Mouse (Mus musculus) embryonic stem cell, embryonic (primary cell): ENCODE measurements around the gene Nagpa.
"Not testable (repeated sequence)": the region's sequence is repeated elsewhere in the genome, so short reads cannot be mapped to it uniquely, and the experiment has no call there.

Experiments
- CTCF ChIA-PET, 4 experiments: fragments of 300-600 bp in 2 of 4; fragments of 350-600 bp in 2 of 4; sonication (Branson Sonifier 250); formaldehyde crosslinking; loops; one replicate each; lab custom pipeline; 2022; ENCODE audit warnings: inconsistent platforms in 2 of 4; lab: Charles Lee
- POLR2A ChIA-PET, 4 experiments: fragments of 300-600 bp in 2 of 4; fragments of 350-600 bp in 2 of 4; sonication (Branson Sonifier 250); formaldehyde crosslinking; loops; one replicate each; lab custom pipeline; 2022; ENCODE audit warnings: antibody characterized with exemption in 4 of 4, inconsistent platforms in 1 of 4; lab: Charles Lee

Gene Nagpa

DNA sequence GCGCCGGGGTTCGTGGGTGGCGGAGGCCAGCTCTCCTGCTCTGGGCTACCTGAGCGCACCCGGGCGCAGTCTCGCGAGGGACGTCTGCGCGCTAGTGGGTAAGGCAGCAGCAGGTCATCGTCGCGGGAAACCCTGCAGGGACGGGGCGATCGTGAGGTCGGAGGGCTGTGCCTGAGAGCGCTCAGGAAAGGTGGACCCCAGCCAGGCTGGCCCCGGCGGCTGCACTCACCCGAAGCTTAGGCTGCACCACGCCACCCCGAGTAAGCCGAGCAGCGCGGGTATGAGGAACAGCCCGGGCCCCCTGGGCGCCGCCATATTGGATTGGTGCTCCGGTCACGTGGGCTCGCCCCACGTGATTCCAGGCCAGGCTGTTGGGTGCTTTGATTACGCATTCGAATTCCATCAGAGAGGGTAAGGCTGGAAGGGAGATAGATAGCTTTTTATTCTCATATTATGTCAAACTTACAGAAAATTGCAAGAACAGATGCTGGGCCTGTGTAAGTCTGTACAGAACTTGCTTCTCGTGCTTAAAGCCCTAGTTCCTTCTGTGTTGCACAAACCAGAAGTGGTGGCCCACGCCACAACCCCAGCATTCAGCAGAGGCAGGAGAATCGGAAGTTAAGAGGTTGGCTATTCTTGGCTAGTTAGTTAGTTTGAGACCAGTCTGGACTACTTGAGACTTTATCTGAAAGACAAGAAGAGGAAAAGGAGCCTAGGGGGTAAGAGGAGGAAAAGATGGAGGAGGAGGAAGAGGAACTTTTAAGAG lies at the start of gene Nagpa:
Gene Nagpa, minus strand, starts transcription at position 345 of the 766 bp plus-strand sequence.
- ChIA-PET CTCF (interaction anchor here in 2 of 4 experiments (0.7 to 2.2 kb wide), 4 partner anchors 9 to 263 kb away, joined by 3 to 9 read pairs (median 4); no protein-coding TSS in a partner anchor), POLR2A (interaction anchor here (0.6 to 6.1 kb wide), 26 partner anchors 9 to 326 kb away, joined by 3 to 31 read pairs (median 4); partner anchors contain the start of genes Alg1 (in 1 of the 4), Sec14l5 (in 1 of the 4) and Ubald1 (in 1 of the 4))

DNA sequence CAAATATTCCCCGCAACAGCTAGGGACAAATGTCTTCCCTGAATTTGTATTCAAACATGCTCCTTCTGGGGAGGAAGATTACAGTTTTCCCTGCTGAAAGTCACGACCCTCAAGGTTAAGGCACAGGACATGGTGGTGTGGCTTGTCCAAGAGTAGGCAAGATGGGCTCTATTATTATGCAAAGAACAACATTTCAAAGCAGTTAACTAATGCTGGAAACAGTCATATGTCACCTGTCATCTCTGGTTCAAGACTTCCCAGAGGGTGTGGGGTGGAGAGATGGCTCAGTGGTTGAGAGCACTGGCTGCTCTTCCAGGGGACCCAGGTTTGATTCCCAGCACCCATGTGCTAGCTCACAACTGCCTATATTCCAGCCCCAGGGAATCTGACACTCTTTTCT lies 48.4 kb upstream of the Nagpa start:
- ChIA-PET POLR2A (interaction anchor here in 3 of 4 experiments (0.6 to 11.2 kb wide), 7 partner anchors 8 to 893 kb away, joined by 3 to 188 read pairs (median 4); partner anchors contain the start of genes Alg1 (in 1 of the 3) and Nagpa (in 1 of the 3)), CTCF (interaction anchor here in 2 of 4 experiments (4.1 to 6.6 kb wide), 2 partner anchors 8 to 9 kb away, joined by 34 to 66 read pairs; no protein-coding TSS in a partner anchor)

DNA sequence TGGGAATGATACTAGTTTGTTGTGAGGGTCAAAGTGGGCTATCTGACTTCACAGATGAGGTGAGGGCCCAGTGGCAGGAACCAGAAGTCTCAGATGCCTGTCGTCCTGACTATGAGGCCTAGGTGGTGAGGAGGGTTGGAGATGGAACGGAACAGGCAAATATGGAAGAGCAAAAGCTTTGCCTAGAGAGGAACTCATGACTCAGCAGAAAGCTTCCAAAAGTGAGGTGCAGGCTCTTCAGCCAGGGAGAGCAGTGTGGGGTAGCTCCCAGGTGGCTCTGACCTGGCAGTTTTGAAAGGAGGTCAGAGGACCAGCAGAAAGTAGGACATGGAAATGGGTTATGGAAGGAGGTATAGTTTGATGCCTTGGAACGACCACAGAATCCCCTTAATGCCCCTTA lies 47.1 kb upstream of the Nagpa start:
- ChIA-PET POLR2A (interaction anchor here (0.6 to 11.2 kb wide), 10 partner anchors 9 to 691 kb away, joined by 3 to 188 read pairs (median 4); partner anchors contain the start of genes Alg1 (in 2 of the 4), Tfap4 (in 1 of the 4) and Ubald1 (in 1 of the 4)), CTCF (interaction anchor here in 1 of 4 experiments (6.6 kb wide), 1 partner anchor 8 kb away, joined by 66 read pairs; no protein-coding TSS in a partner anchor)

DNA sequence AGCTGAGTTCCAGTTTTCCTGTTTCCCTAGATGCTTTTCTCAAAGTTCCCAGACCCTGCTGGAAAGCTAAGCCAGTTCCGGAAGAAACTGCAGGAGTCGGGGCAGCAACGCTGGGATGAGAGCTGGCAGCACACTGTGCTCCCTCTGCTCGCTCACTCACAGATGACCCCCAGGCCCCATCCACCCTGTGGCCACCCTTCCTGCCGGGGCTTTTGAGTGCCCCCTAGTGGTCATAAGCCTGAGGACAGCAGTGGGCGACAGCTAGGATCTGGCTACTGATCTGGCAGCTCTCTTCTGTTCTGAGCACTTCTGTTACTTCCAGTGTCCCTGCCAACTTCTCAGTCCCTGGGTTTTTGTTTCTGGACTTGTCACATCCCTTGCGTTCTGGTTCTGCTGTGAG lies 40.6 kb upstream of the Nagpa start:
- ChIA-PET CTCF (interaction anchor here (0.6 to 5.3 kb wide), 19 partner anchors 9 to 655 kb away, joined by 3 to 66 read pairs (median 5); partner anchors contain the start of genes Eef2kmt (in 3 of the 4), Alg1 (in 2 of the 4) and Ubn1 (in 1 of the 4)), POLR2A (interaction anchor here (0.8 to 16.3 kb wide), 18 partner anchors 9 to 395 kb away, joined by 3 to 188 read pairs (median 4); partner anchors contain the start of genes Eef2kmt (in 3 of the 4), Alg1 (in 2 of the 4), Nagpa (in 1 of the 4) and Rogdi (in 1 of the 4))

DNA sequence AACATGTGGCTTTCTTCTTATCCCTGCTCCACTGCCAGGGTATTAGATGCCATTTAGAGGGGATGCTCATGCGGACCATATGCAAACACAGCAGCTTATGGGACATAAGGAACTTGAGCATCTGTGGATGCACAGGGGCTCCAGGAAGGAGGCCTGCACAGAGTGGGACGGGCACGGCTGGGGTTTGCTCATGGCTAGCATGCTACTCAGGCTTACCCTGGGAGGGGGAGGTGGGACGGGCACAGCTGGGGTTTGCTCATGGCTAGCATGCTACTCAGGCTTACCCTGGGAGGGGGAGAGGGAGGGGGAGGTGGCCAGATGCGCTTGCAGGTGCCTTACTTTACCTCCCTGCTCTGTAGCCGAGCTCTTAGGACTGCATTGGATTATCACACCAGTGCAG lies 39.1 kb upstream of the Nagpa start:
- CTCF ChIA-PET = interaction anchor here in 3 of 4 experiments (0.7 to 5.3 kb wide), 4 partner anchors 9 to 168 kb away, joined by 3 to 66 read pairs (median 24); partner anchors contain the start of genes Eef2kmt (in 2 of the 3) and Alg1 (in 1 of the 3)
- POLR2A ChIA-PET = interaction anchor here (0.8 to 16.3 kb wide), 10 partner anchors 9 to 362 kb away, joined by 3 to 188 read pairs (median 9); partner anchors contain the start of genes Eef2kmt (in 3 of the 4), Alg1 (in 2 of the 4) and Nagpa (in 1 of the 4)

DNA sequence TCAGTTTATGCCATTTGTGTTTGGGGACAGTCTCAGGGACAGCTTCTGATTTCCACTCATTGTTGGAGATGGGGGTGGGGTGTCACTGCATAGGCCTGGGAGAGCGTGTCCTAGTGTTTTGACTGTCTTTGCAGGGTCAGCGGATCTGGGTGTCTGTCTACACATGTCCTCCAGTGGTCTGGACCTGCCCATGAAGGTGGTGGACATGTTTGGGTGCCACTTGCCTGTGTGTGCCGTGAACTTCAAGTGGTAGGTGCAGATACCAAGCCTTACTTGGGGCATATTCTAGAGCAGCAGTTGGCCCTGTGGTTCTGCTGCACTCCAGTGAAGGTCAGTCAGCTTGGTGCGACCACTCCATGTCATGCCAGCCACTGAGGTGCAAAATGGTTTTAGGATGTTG lies 38.5 kb upstream of the Nagpa start:
- ChIA-PET POLR2A (interaction anchor here (1.2 to 16.3 kb wide), 10 partner anchors 8 to 362 kb away, joined by 3 to 188 read pairs (median 9); partner anchors contain the start of genes Eef2kmt (in 3 of the 4), Alg1 (in 2 of the 4) and Nagpa (in 1 of the 4)), CTCF (interaction anchor here in 2 of 4 experiments (0.7 to 5.3 kb wide), 3 partner anchors 11 to 355 kb away, joined by 5 to 66 read pairs (median 34); partner anchors contain the start of gene Eef2kmt (in 2 of the 2))

DNA sequence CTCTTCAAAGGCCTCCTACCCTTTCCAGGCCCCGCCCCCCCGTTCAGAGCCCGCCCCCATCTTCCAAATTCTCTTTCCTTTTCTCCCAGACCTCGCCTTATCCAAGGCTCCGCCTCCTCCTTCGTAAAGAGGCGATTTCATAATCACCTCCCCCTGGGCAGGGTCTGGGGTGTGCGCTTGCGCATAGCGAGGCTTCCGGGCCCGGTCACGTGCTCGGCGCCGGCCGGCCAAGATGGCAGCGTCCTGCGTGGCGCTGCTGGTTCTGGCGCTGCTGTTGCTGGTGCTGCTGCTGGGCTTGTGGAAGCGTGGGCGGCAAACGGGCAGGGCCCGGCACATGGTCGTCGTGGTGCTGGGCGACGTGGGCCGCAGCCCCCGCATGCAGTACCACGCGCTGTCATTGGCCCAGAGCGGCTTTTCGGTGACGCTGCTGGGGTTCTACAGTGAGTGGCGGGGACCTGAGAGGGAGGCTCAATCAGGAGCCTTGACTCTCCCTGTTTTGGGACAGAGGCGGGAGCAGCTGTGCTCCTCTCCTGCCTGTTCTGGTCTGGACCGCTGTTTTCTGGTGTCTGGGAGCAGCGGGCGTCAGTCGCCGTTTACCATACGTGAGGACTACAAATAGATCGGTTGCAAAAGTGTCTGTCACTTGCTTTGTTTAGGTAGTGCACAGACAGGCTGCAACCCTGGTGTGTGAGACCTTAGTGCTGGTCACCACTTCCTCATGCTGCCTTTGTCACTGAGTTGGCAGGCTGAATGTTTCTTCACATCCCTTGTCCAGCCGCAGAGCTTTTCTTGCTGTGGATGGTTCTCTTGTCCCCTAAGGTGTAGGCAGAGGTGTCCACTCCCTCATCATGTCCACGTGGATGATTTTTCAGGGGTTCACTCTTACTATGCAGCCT lies 29.9 kb upstream of the Nagpa start, which contains the start of gene Alg1:
Gene Alg1, plus strand, starts transcription at position 204 of the 896 bp plus-strand sequence.
- CTCF ChIA-PET = interaction anchor here in 2 of 4 experiments (3.1 to 4.0 kb wide), 2 partner anchors 10 to 11 kb away, joined by 10 to 14 read pairs; no protein-coding TSS in a partner anchor
- POLR2A ChIA-PET = interaction anchor here in 3 of 4 experiments (0.5 to 16.3 kb wide), 12 partner anchors 9 to 319 kb away, joined by 3 to 188 read pairs (median 4); partner anchors contain the start of genes Eef2kmt (in 2 of the 3) and Nagpa (in 1 of the 3)

DNA sequence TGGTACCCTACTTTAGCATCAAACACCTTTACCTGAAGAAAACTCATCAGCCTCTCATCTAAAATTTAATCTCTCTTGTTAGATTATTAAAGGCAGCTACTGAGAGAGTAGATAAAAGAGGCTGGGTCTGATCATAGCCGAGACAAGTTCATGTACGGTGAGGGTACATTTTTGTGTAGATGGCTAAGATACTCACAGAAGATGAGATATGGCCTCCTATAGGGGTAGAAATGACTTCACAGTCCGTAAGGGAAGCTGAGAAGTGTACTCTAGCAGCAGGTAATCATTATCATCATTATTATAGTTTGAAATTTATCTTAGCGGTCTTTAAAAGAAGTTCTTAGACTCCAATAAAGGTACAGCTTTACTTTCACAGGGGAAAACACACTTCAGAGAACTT lies 29.2 kb upstream of the Nagpa start:
- ChIA-PET POLR2A (interaction anchor here in 2 of 4 experiments (0.9 to 16.3 kb wide), 7 partner anchors 10 to 29 kb away, joined by 3 to 188 read pairs (median 9); partner anchors contain the start of genes Eef2kmt (in 2 of the 2) and Nagpa (in 1 of the 2)), CTCF (interaction anchor here in 3 of 4 experiments (0.6 to 4.0 kb wide), 4 partner anchors 11 to 193 kb away, joined by 3 to 14 read pairs (median 6); no protein-coding TSS in a partner anchor)

DNA sequence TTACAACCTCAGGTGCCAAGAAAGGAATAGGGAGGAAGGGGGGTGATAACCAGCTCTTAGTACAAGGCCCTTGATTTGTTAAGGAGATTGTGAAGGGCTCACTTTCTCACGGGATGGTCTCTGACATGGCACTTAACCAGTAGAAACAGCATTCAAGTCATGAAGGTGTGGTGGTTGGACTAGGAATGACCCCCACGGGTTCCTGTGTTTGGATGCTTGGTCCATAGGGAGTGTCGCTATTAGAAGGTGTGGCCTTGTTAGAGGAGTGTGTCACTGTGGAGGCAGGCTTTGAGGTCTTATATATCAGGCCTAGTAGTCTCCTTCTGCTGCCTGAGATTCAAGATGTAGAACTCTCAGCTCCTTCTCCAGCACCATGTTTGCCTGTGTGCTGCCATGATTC lies 24.3 kb upstream of the Nagpa start:
- POLR2A ChIA-PET = interaction anchor here in 1 of 4 experiments (0.9 kb wide), 1 partner anchor 28 kb away, joined by 3 read pairs; no protein-coding TSS in a partner anchor
- CTCF ChIA-PET = interaction anchor here in 1 of 4 experiments (1.2 kb wide), 1 partner anchor 17 kb away, joined by 3 read pairs; no protein-coding TSS in a partner anchor

DNA sequence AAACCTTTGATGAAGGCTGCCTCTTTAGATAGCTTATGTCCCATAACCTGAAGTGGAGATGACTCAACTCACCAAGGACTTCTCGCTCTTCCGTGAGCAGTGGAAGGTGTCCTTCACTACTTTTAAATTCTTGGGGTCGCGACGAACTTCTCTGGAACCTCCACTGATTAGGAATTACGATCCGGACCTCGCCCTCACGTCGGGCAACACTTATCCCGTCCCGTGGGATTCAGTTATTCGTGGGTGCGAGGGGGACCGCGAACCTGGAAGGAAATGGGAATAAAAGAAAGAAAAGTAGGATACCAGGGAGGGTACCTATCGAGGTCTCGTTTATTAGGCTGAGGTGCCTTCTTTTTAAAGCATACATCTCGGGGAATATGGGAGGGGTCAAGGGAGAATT lies 23.7 kb upstream of the Nagpa start:
- POLR2A ChIA-PET, CTCF ChIA-PET: not testable (repeated sequence)

DNA sequence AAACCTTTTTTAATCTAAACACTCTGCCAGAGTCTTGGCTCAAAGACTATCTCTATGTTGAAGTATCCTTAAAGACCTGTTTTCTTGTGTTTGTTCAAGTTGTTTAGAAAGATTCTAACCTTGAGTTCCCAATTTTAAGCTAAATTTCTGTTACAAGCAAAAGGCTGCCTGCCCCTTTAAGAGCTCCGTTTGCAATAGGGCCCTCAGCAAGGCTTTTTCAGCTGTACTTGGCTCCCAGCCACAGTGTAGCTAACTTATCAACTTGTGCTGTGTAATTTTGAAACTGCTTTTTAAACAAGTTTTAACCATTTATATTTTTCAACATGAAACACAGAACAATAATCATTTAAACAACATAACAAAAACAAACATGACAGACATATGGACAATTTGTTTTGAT lies 22.7 kb upstream of the Nagpa start:
- CTCF ChIA-PET, POLR2A ChIA-PET: not testable (repeated sequence)

DNA sequence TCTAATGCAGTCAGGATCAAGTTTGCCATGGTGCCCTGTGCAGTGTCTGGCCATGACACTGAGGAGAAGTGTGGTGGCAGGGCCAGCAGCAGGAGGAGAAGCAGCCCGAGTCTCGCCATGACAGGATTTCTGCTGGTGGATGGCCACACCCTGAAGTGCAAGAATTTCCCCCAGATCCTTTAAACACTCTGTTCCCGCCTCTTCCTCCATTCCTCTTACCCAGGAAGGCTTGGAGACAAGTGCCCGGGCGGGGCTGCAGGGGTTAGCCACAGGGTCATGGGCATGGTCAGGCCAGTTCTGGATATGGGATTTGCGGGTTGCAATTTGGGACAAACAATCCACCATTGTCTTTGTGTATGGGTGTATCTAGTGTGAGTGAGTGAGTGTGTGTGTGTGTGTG lies 18.3 kb upstream of the Nagpa start, which contains the start of gene AU021092:
Gene AU021092, minus strand, starts transcription at position 160 of the 400 bp plus-strand sequence.
- POLR2A ChIA-PET = interaction anchor here in 2 of 4 experiments (0.6 to 1.0 kb wide), 2 partner anchors 13 to 1114 kb away, joined by 3 to 4 read pairs; no protein-coding TSS in a partner anchor
- CTCF ChIA-PET = interaction anchor here in 1 of 4 experiments (0.6 kb wide), 1 partner anchor 89 kb away, joined by 4 read pairs; no protein-coding TSS in a partner anchor

DNA sequence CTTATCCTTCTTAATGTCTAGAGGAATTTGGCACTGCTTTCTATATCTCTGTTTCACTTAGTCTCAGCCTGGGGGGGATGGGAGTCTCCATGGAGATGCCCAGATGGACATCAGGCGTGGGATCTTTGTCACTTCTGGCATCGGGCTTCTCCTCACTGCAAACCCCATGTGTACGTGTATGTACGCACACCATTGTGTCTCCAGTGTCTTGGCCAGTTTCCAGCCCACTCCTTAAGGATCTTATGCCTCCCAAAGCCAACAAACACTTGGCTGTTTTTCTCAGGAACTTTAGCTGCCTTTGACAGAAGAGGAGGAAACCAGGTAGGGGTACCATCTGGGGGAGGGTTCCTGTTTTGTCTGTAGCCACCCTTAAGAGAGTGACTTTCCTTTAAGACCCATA lies 17.6 kb upstream of the Nagpa start:
- ChIA-PET POLR2A (interaction anchor here in 1 of 4 experiments (0.8 kb wide), 1 partner anchor 11 kb away, joined by 3 read pairs; no protein-coding TSS in a partner anchor), CTCF (no interaction called here)

DNA sequence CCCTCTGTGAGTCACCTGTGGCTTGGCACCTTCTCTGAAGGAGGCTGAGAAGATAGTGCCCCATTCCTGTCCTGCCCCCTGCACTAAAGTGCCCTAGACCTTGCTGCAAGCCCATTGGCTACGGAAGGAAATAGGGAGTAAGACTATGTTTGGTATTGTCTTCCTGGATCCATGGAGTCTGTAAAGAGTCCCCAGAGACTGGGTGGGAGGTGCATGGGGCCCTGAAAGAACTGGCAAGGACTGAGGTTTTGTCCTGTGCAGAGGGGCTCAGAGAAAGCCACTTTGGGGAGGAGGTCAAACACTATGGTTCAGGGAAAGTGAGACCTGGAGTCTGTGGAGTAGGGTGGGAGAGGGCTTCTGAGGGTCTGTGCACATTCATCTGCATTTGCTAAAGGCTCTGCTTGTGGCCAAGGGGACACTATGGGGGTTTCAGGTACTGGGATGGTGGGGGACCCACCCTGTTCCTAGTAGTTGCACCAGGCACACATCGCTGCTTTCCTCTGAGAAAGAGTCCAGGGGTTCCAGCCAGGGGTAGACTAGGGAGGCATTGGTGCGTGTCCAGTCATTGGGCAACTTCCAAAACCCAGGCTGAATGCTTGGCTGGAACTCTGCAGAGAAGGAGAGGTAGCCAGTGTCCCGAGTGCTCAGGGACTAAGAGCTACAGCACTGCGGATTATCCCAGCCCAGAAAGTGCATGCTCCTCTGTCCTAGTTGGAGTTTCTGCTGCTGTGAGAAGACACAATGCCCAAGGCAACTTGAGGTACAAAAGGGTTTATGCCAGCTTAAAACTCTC lies 13.7 kb upstream of the Nagpa start:
- POLR2A ChIA-PET = interaction anchor here in 1 of 4 experiments (1.0 kb wide), 1 partner anchor 16 kb away, joined by 3 read pairs; no protein-coding TSS in a partner anchor

DNA sequence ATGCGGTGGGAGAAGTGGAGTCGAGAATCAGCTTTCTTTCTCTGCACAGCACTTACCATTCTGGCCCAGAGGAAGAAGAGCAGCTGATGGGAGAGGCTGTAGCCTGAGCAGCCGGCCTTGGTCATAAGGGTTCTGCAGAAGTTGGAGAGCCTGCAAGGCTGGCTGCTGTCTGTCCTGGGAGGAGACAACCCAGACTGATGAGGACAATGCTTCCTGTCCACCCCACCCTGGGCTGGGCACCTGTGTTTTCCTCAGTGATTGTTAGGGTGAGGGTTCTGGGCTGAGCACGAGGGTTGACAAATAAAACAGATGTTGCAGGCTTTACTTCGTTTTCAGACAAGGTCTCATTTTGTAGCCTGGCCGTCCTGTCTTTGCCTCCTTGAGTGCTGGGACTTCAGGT lies 12.9 kb upstream of the Nagpa start:
- ChIA-PET POLR2A (interaction anchor here in 3 of 4 experiments (1.1 to 1.8 kb wide), 4 partner anchors 13 to 28 kb away, joined by 3 to 6 read pairs (median 4); partner anchors contain the start of gene Nagpa (in 1 of the 3)), CTCF (interaction anchor here in 2 of 4 experiments (0.6 kb wide), 2 partner anchors 499 to 558 kb away, joined by 3 to 5 read pairs; no protein-coding TSS in a partner anchor)

More for the DNA sequence above, 13.7 kb upstream of the Nagpa start:
- CTCF ChIA-PET = interaction anchor here in 2 of 4 experiments (0.7 to 1.0 kb wide), 2 partner anchors 27 to 156 kb away, joined by 3 to 4 read pairs; no protein-coding TSS in a partner anchor
